In genomic region chr16:43505314-43505950, GRCm38 (mm10) we compare ENCODE assay signal across 8 mouse cellular contexts.
DNase-seq lines count a peak whose midpoint lies in the region; ATAC-seq and TF ChIP-seq lines count a peak whose summit lies in the region.

No protein-coding gene starts in this region.

- peaks cover 22% of the 10 kb centered on the region for H3K4me1 ChIP-seq in neural tube, embryonic 11.5 days (ENCODE audit: control insufficient read depth, insufficient read depth, low read length)
- H3K4me1 ChIP-seq in hindbrain, embryonic 13.5 days (replicated peaks): peaks cover 55% of the 10 kb centered on the region

- peak overlapping the region; percentile 56 for H3K4me2 ChIP-seq in neural tube, embryonic 11.5 days (ENCODE audit: low read depth)
- peak overlapping the region; percentile 81 for H3K4me2 ChIP-seq in hindbrain, embryonic 13.5 days

- TF ChIP-seq CTCF in gastrocnemius, adult 2 months (IDR thresholded peaks at IDR 0.05): no peak

- peak overlapping the region; percentile 84 for H3K27ac ChIP-seq in gastrocnemius, adult 2 months
- peak overlapping the region; percentile 15 for H3K27ac ChIP-seq in neural tube, embryonic 11.5 days (ENCODE audit: low read depth, low read length)
- H3K27ac ChIP-seq in hindbrain, embryonic 13.5 days: peak overlapping the region; percentile 86

- peak overlapping the region; percentile 36; the same call in 1 of the 2 replicates for H3K9ac ChIP-seq in neural tube, embryonic 11.5 days (ENCODE audit: low read length)
- H3K9ac ChIP-seq in hindbrain, embryonic 13.5 days: peak overlapping the region; percentile 81

- H3K9me3 ChIP-seq in neural tube, embryonic 11.5 days (ENCODE audit: control insufficient read depth, low read length): no peaks in the 10 kb centered on the region
- no peaks in the 10 kb centered on the region for H3K9me3 ChIP-seq in hindbrain, embryonic 13.5 days

- peak overlapping the region; percentile 67 for H3K4me3 ChIP-seq in gastrocnemius, adult 2 months
- peak overlapping the region; percentile 23 for H3K4me3 ChIP-seq in neural tube, embryonic 11.5 days (ENCODE audit: low read depth, low read length)
- H3K4me3 ChIP-seq in hindbrain, embryonic 13.5 days: peak overlapping the region; percentile 55

- intact Hi-C loops in gastrocnemius, adult 2 months (cut with DNase I): loop anchor here (5.0 kb wide), 2 partner anchors 67 to 87 kb away; no protein-coding TSS in a partner anchor

- WGBS in neural tube, embryonic 11.5 days: 43% methylated on average over 9 of the region's 9 CpGs
- WGBS in hindbrain, embryonic 13.5 days: 20% methylated on average over 9 of the region's 9 CpGs

- ATAC-seq in neural tube, embryonic 11.5 days (ENCODE audit: insufficient read depth, low FRiP score, low TSS enrichment): no peak
- ATAC-seq in hindbrain, embryonic 13.5 days (ENCODE audit: low FRiP score): no peak
- ATAC-seq in megakaryocyte-erythroid progenitor cell, adult 5-6 weeks (replicated peaks; ENCODE audit: low FRiP score, low TSS enrichment, poor library complexity, severe bottlenecking): no peak

- no peaks in the 10 kb centered on the region for H3K27me3 ChIP-seq in neural tube, embryonic 11.5 days (ENCODE audit: control insufficient read depth, insufficient read depth, low read length)
- no peaks in the 10 kb centered on the region for H3K27me3 ChIP-seq in hindbrain, embryonic 13.5 days

- no peaks in the 10 kb centered on the region for H3K36me3 ChIP-seq in neural tube, embryonic 11.5 days (ENCODE audit: control insufficient read depth, insufficient read depth, low read length)
- H3K36me3 ChIP-seq in hindbrain, embryonic 13.5 days: no peaks in the 10 kb centered on the region

- DNase-seq in gastrocnemius, adult 2 months: no peak
- DNase-seq in gastrocnemius, postnatal 25 days: no peak
- peak; percentile 25 for DNase-seq in neural tube, embryonic 11.5 days (ENCODE audit: low spot score)
- DNase-seq in neural tube, embryonic 10.5 days (ENCODE audit: extremely low spot score, low spot score): no peak
- peak; percentile 30 for DNase-seq in retina, postnatal 1 day
- no peak for DNase-seq in frontal cortex, postnatal 36 days (ENCODE audit: low spot score in 2 of 2)

Comparison
In these comparisons a context has a peak if more than half of its experiments do, and no peak if none do; other contexts are left out.
1. DNase-seq: peak in neural tube, embryonic 11.5 days (single experiment) and retina, postnatal 1 day (single experiment); none in gastrocnemius, adult 2 months (single experiment), gastrocnemius, postnatal 25 days (single experiment), neural tube, embryonic 10.5 days (single experiment) and frontal cortex, postnatal 36 days (0 of 2).
2. H3K27ac ChIP-seq: peak in every context shown above with its lines; median percentile 86 in hindbrain, embryonic 13.5 days; 84 in gastrocnemius, adult 2 months; 15 in neural tube, embryonic 11.5 days.
3. Peak in every context shown above with its lines, with median percentiles within 50 percentile points of each other: H3K4me3 ChIP-seq.